Mouse (Mus musculus): ENCODE measurements around the gene Cwc22. TPM values are rescaled to one million over a fixed set of nuclear protein-coding genes. Genes with fewer than 3 reads are reported as not detected.

Cwc22 gene
- polyA plus RNA-seq, 1 experiment from 2014 or later: 19.7 TPM

- no peak for ATAC-seq (replicated peaks; ENCODE audit: low FRiP score, low read depth)
Observed at GRCm38 (mm10) chr2:77933630-77934029, 12.5 kb downstream of the Cwc22 start.

GRCm38 (mm10) chr2:77931958-77932357 is 14.2 kb downstream of the Cwc22 start:
- DNase-seq (ENCODE audit: low spot score): no peak
- no peak for ATAC-seq (replicated peaks; ENCODE audit: low FRiP score, low read depth)
- H3K27me3 ChIP-seq (ENCODE audit: insufficient read depth, low read length): no peaks in the 10 kb centered on the region
- H3K9me3 ChIP-seq (replicated peaks; ENCODE audit: low read length): no peaks in the 10 kb centered on the region
- H3K9ac ChIP-seq (ENCODE audit: low read depth, low read length): no peak overlapping the region
- no peaks in the 10 kb centered on the region for H3K4me1 ChIP-seq (replicated peaks; ENCODE audit: insufficient read depth, low read length)
- no peak overlapping the region for H3K4me2 ChIP-seq (ENCODE audit: low read length)
- TF ChIP-seq CTCF (IDR thresholded peaks at IDR 0.05; ENCODE audit: low read depth): no peak
- 90% methylated on average over 1 of the region's 1 CpGs for WGBS
- no peak overlapping the region for H3K4me3 ChIP-seq (replicated peaks; ENCODE audit: low read depth, low read length)
- H3K36me3 ChIP-seq (ENCODE audit: insufficient read depth, low read length): peaks cover 46% of the 10 kb centered on the region
- H3K27ac ChIP-seq: no peak overlapping the region

More at GRCm38 (mm10) chr2:77933630-77934029, 12.5 kb downstream of the Cwc22 start:
- DNase-seq (ENCODE audit: low spot score): no peak
- WGBS: 70% methylated on average over 2 of the region's 2 CpGs
- no peak overlapping the region for H3K27ac ChIP-seq
- no peaks in the 10 kb centered on the region for H3K4me1 ChIP-seq (replicated peaks; ENCODE audit: insufficient read depth, low read length)
- no peaks in the 10 kb centered on the region for H3K27me3 ChIP-seq (ENCODE audit: insufficient read depth, low read length)
- H3K36me3 ChIP-seq (ENCODE audit: insufficient read depth, low read length): peaks cover 39% of the 10 kb centered on the region; the same call in 1 of the 2 replicates
- no peak overlapping the region for H3K4me2 ChIP-seq (ENCODE audit: low read length)
- H3K9ac ChIP-seq (ENCODE audit: low read depth, low read length): no peak overlapping the region
- no peak for TF ChIP-seq CTCF (IDR thresholded peaks at IDR 0.05; ENCODE audit: low read depth)
- no peak overlapping the region for H3K4me3 ChIP-seq (replicated peaks; ENCODE audit: low read depth, low read length)
- no peaks in the 10 kb centered on the region for H3K9me3 ChIP-seq (replicated peaks; ENCODE audit: low read length)

GRCm38 (mm10) chr2:77928352-77928751 is 17.8 kb downstream of the Cwc22 start:
- no peak for TF ChIP-seq CTCF (IDR thresholded peaks at IDR 0.05; ENCODE audit: low read depth)

GRCm38 (mm10) chr2:77926468-77926867 is 19.7 kb downstream of the Cwc22 start:
- H3K4me3 ChIP-seq (replicated peaks; ENCODE audit: low read depth, low read length): no peak overlapping the region
- no peak overlapping the region for H3K27ac ChIP-seq
- H3K4me2 ChIP-seq (ENCODE audit: low read length): no peak overlapping the region
- 88% methylated on average over 7 of the region's 7 CpGs for WGBS
- DNase-seq (ENCODE audit: low spot score) (no peak), ATAC-seq (replicated peaks; ENCODE audit: low FRiP score, low read depth) (no peak)
- no peaks in the 10 kb centered on the region for H3K27me3 ChIP-seq (ENCODE audit: insufficient read depth, low read length)
- H3K4me1 ChIP-seq (replicated peaks; ENCODE audit: insufficient read depth, low read length): no peaks in the 10 kb centered on the region
- no peaks in the 10 kb centered on the region for H3K9me3 ChIP-seq (replicated peaks; ENCODE audit: low read length)
- no peak overlapping the region for H3K9ac ChIP-seq (ENCODE audit: low read depth, low read length)
- TF ChIP-seq CTCF (IDR thresholded peaks at IDR 0.05; ENCODE audit: low read depth): no peak
- H3K36me3 ChIP-seq (ENCODE audit: insufficient read depth, low read length): peaks cover 40% of the 10 kb centered on the region

More at GRCm38 (mm10) chr2:77928352-77928751, 17.8 kb downstream of the Cwc22 start:
- no peak overlapping the region for H3K9ac ChIP-seq (ENCODE audit: low read depth, low read length)
- H3K4me2 ChIP-seq (ENCODE audit: low read length): no peak overlapping the region
- H3K36me3 ChIP-seq (ENCODE audit: insufficient read depth, low read length): peaks cover 39% of the 10 kb centered on the region
- WGBS: 92% methylated on average over 10 of the region's 10 CpGs
- no peak for DNase-seq (ENCODE audit: low spot score)
- H3K4me3 ChIP-seq (replicated peaks; ENCODE audit: low read depth, low read length): no peak overlapping the region
- H3K9me3 ChIP-seq (replicated peaks; ENCODE audit: low read length): no peaks in the 10 kb centered on the region
- no peaks in the 10 kb centered on the region for H3K27me3 ChIP-seq (ENCODE audit: insufficient read depth, low read length)
- ATAC-seq (replicated peaks; ENCODE audit: low FRiP score, low read depth): no peak
- no peak overlapping the region for H3K27ac ChIP-seq
- H3K4me1 ChIP-seq (replicated peaks; ENCODE audit: insufficient read depth, low read length): no peaks in the 10 kb centered on the region

GRCm38 (mm10) chr2:77925997-77926396 is 20.2 kb downstream of the Cwc22 start:
- peaks cover 35% of the 10 kb centered on the region for H3K36me3 ChIP-seq (ENCODE audit: insufficient read depth, low read length)
- H3K27me3 ChIP-seq (ENCODE audit: insufficient read depth, low read length): no peaks in the 10 kb centered on the region
- H3K4me2 ChIP-seq (ENCODE audit: low read length): no peak overlapping the region
- no peak overlapping the region for H3K9ac ChIP-seq (ENCODE audit: low read depth, low read length)
- H3K27ac ChIP-seq: no peak overlapping the region
- H3K4me3 ChIP-seq (replicated peaks; ENCODE audit: low read depth, low read length): no peak overlapping the region
- DNase-seq (ENCODE audit: low spot score) (no peak), ATAC-seq (replicated peaks; ENCODE audit: low FRiP score, low read depth) (no peak)
- TF ChIP-seq CTCF (IDR thresholded peaks at IDR 0.05; ENCODE audit: low read depth): no peak
- 92% methylated on average over 2 of the region's 2 CpGs for WGBS
- H3K4me1 ChIP-seq (replicated peaks; ENCODE audit: insufficient read depth, low read length): no peaks in the 10 kb centered on the region
- H3K9me3 ChIP-seq (replicated peaks; ENCODE audit: low read length): no peaks in the 10 kb centered on the region

GRCm38 (mm10) chr2:77925187-77925924 is 20.8 kb downstream of the Cwc22 start:
- peaks cover 35% of the 10 kb centered on the region for H3K36me3 ChIP-seq (ENCODE audit: insufficient read depth, low read length)
- 59% methylated on average over 7 of the region's 7 CpGs for WGBS
- H3K4me1 ChIP-seq (replicated peaks; ENCODE audit: insufficient read depth, low read length): no peaks in the 10 kb centered on the region
- H3K9me3 ChIP-seq (replicated peaks; ENCODE audit: low read length): no peaks in the 10 kb centered on the region
- H3K4me3 ChIP-seq (replicated peaks; ENCODE audit: low read depth, low read length): no peak overlapping the region
- H3K27me3 ChIP-seq (ENCODE audit: insufficient read depth, low read length): no peaks in the 10 kb centered on the region
- H3K9ac ChIP-seq (ENCODE audit: low read depth, low read length): no peak overlapping the region
- H3K4me2 ChIP-seq (ENCODE audit: low read length): no peak overlapping the region
- no peak for DNase-seq (ENCODE audit: low spot score)
- no peak for ATAC-seq (replicated peaks; ENCODE audit: low FRiP score, low read depth)
- TF ChIP-seq CTCF (IDR thresholded peaks at IDR 0.05; ENCODE audit: low read depth): no peak
- H3K27ac ChIP-seq: no peak overlapping the region
